Mouse (Mus musculus): Measurements from ENCODE around the gene Atp6v0d1. TPM values are rescaled to one million over a fixed set of nuclear protein-coding genes. Genes with fewer than 3 reads are reported as not detected.

Gene Atp6v0d1
- total and polyA plus RNA-seq, 3 experiments: 37.0 to 178 (median 118) TPM

GRCm38 (mm10) chr8:105493495-105493894 is 72.4 kb downstream of the Atp6v0d1 start:
- no peak for DNase-seq (ENCODE audit: low spot score)
- TF ChIP-seq CTCF (IDR thresholded peaks at IDR 0.05; ENCODE audit: low read depth, low read length) (no peak), GATA2 (IDR thresholded peaks at IDR 0.05; ENCODE audit: borderline replicate concordance, low read depth, low read length) (no peak), TAL1 (conservative IDR thresholded peaks at IDR 0.05; ENCODE audit: low read depth, low read length) (no peak), GATA1 (IDR thresholded peaks at IDR 0.05; ENCODE audit: borderline replicate concordance, low read length) (no peak), POLR2AphosphoS5 (IDR thresholded peaks at IDR 0.05; ENCODE audit: insufficient replicate concordance, low read depth, low read length) (no peak)
- H3K4me1 ChIP-seq (ENCODE audit: insufficient read depth, low read depth, low read length): no peaks in the 10 kb centered on the region; the same call in 1 of the 2 replicates
- no peaks in the 10 kb centered on the region for H3K36me3 ChIP-seq (replicated peaks)
- H3K27me3 ChIP-seq (ENCODE audit: insufficient read depth, low read length): peaks cover 24% of the 10 kb centered on the region
- no peak for ATAC-seq (ENCODE audit: extremely low read depth, insufficient number of reproducible peaks, low FRiP score, poor library complexity, severe bottlenecking)
- no peaks in the 10 kb centered on the region for H3K9me3 ChIP-seq (replicated peaks)
- no peak overlapping the region for H3K4me3 ChIP-seq (ENCODE audit: low read depth, low read length)

- Histone ChIP-seq H3K4me1 (ENCODE audit: insufficient read depth, low read depth, low read length) (no peaks in the 10 kb centered on the region), H3K27me3 (ENCODE audit: insufficient read depth, low read length) (peaks cover 11% of the 10 kb centered on the region), H3K4me3 (ENCODE audit: low read depth, low read length) (no peak overlapping the region), H3K36me3 (replicated peaks) (no peaks in the 10 kb centered on the region), H3K9me3 (replicated peaks) (no peaks in the 10 kb centered on the region)
- DNase-seq (ENCODE audit: low spot score) (no peak), ATAC-seq (ENCODE audit: extremely low read depth, insufficient number of reproducible peaks, low FRiP score, poor library complexity, severe bottlenecking) (no peak)
- TF ChIP-seq GATA1 (IDR thresholded peaks at IDR 0.05; ENCODE audit: borderline replicate concordance, low read length) (no peak), CTCF (IDR thresholded peaks at IDR 0.05; ENCODE audit: low read depth, low read length) (no peak)
Observed at GRCm38 (mm10) chr8:105489281-105489680, 76.6 kb downstream of the Atp6v0d1 start.

- ATAC-seq (ENCODE audit: extremely low read depth, insufficient number of reproducible peaks, low FRiP score, poor library complexity, severe bottlenecking): no peak
Observed at GRCm38 (mm10) chr8:105488082-105488481, 77.8 kb downstream of the Atp6v0d1 start.

GRCm38 (mm10) chr8:105484392-105484791 is 81.5 kb downstream of the Atp6v0d1 start:
- Histone ChIP-seq H3K27me3 (ENCODE audit: insufficient read depth, low read length) (peaks cover 17% of the 10 kb centered on the region), H3K36me3 (replicated peaks) (no peaks in the 10 kb centered on the region), H3K4me3 (ENCODE audit: low read depth, low read length) (no peak overlapping the region), H3K9me3 (replicated peaks) (no peaks in the 10 kb centered on the region), H3K4me1 (ENCODE audit: insufficient read depth, low read depth, low read length) (no peaks in the 10 kb centered on the region)
- TF ChIP-seq GATA2 (IDR thresholded peaks at IDR 0.05; ENCODE audit: borderline replicate concordance, low read depth, low read length) (no peak), CTCF (IDR thresholded peaks at IDR 0.05; ENCODE audit: low read depth, low read length) (no peak), POLR2AphosphoS5 (IDR thresholded peaks at IDR 0.05; ENCODE audit: insufficient replicate concordance, low read depth, low read length) (no peak), GATA1 (IDR thresholded peaks at IDR 0.05; ENCODE audit: borderline replicate concordance, low read length) (no peak), TAL1 (conservative IDR thresholded peaks at IDR 0.05; ENCODE audit: low read depth, low read length) (no peak)
- DNase-seq (ENCODE audit: low spot score) (peak; percentile 28), ATAC-seq (ENCODE audit: extremely low read depth, insufficient number of reproducible peaks, low FRiP score, poor library complexity, severe bottlenecking) (no peak)

More at GRCm38 (mm10) chr8:105488082-105488481, 77.8 kb downstream of the Atp6v0d1 start:
- no peak for TF ChIP-seq CTCF (IDR thresholded peaks at IDR 0.05; ENCODE audit: low read depth, low read length)
- TF ChIP-seq GATA2 (IDR thresholded peaks at IDR 0.05; ENCODE audit: borderline replicate concordance, low read depth, low read length): no peak
- TF ChIP-seq GATA1 (IDR thresholded peaks at IDR 0.05; ENCODE audit: borderline replicate concordance, low read length): no peak
- TF ChIP-seq TAL1 (conservative IDR thresholded peaks at IDR 0.05; ENCODE audit: low read depth, low read length): no peak
- TF ChIP-seq POLR2AphosphoS5 (IDR thresholded peaks at IDR 0.05; ENCODE audit: insufficient replicate concordance, low read depth, low read length): no peak
- peaks cover 15% of the 10 kb centered on the region for H3K27me3 ChIP-seq (ENCODE audit: insufficient read depth, low read length)
- no peaks in the 10 kb centered on the region for H3K4me1 ChIP-seq (ENCODE audit: insufficient read depth, low read depth, low read length)
- no peak overlapping the region for H3K4me3 ChIP-seq (ENCODE audit: low read depth, low read length)
- DNase-seq (ENCODE audit: low spot score): no peak
- H3K36me3 ChIP-seq (replicated peaks): no peaks in the 10 kb centered on the region
- H3K9me3 ChIP-seq (replicated peaks): no peaks in the 10 kb centered on the region

GRCm38 (mm10) chr8:105484030-105484368 is 81.8 kb downstream of the Atp6v0d1 start:
- no peak for ATAC-seq (ENCODE audit: extremely low read depth, insufficient number of reproducible peaks, low FRiP score, poor library complexity, severe bottlenecking)
- Histone ChIP-seq H3K9me3 (replicated peaks) (no peaks in the 10 kb centered on the region), H3K4me3 (ENCODE audit: low read depth, low read length) (no peak overlapping the region), H3K27me3 (ENCODE audit: insufficient read depth, low read length) (peaks cover 21% of the 10 kb centered on the region), H3K4me1 (ENCODE audit: insufficient read depth, low read depth, low read length) (no peaks in the 10 kb centered on the region), H3K36me3 (replicated peaks) (no peaks in the 10 kb centered on the region)
- DNase-seq (ENCODE audit: low spot score): no peak
- TF ChIP-seq GATA2 (IDR thresholded peaks at IDR 0.05; ENCODE audit: borderline replicate concordance, low read depth, low read length): no peak
- TF ChIP-seq GATA1 (IDR thresholded peaks at IDR 0.05; ENCODE audit: borderline replicate concordance, low read length): no peak
- TF ChIP-seq CTCF (IDR thresholded peaks at IDR 0.05; ENCODE audit: low read depth, low read length): no peak
- no peak for TF ChIP-seq TAL1 (conservative IDR thresholded peaks at IDR 0.05; ENCODE audit: low read depth, low read length)
- TF ChIP-seq POLR2AphosphoS5 (IDR thresholded peaks at IDR 0.05; ENCODE audit: insufficient replicate concordance, low read depth, low read length): no peak

- TF ChIP-seq GATA2 (IDR thresholded peaks at IDR 0.05; ENCODE audit: borderline replicate concordance, low read depth, low read length): no peak
- TF ChIP-seq GATA1 (IDR thresholded peaks at IDR 0.05; ENCODE audit: borderline replicate concordance, low read length): no peak
- no peak for TF ChIP-seq TAL1 (conservative IDR thresholded peaks at IDR 0.05; ENCODE audit: low read depth, low read length)
- TF ChIP-seq POLR2AphosphoS5 (IDR thresholded peaks at IDR 0.05; ENCODE audit: insufficient replicate concordance, low read depth, low read length): no peak
- TF ChIP-seq CTCF (IDR thresholded peaks at IDR 0.05; ENCODE audit: low read depth, low read length): no peak
- Histone ChIP-seq H3K9me3 (replicated peaks) (no peaks in the 10 kb centered on the region), H3K4me3 (ENCODE audit: low read depth, low read length) (no peak overlapping the region), H3K27me3 (ENCODE audit: insufficient read depth, low read length) (peaks cover 23% of the 10 kb centered on the region), H3K4me1 (ENCODE audit: insufficient read depth, low read depth, low read length) (no peaks in the 10 kb centered on the region), H3K36me3 (replicated peaks) (no peaks in the 10 kb centered on the region)
- no peak for ATAC-seq (ENCODE audit: extremely low read depth, insufficient number of reproducible peaks, low FRiP score, poor library complexity, severe bottlenecking)
- no peak for DNase-seq (ENCODE audit: low spot score)
Observed at GRCm38 (mm10) chr8:105483212-105484029, 82.4 kb downstream of the Atp6v0d1 start.

All from G1E (cell line).